Mouse (Mus musculus): ENCODE data around the gene Lamb3.

DNA sequence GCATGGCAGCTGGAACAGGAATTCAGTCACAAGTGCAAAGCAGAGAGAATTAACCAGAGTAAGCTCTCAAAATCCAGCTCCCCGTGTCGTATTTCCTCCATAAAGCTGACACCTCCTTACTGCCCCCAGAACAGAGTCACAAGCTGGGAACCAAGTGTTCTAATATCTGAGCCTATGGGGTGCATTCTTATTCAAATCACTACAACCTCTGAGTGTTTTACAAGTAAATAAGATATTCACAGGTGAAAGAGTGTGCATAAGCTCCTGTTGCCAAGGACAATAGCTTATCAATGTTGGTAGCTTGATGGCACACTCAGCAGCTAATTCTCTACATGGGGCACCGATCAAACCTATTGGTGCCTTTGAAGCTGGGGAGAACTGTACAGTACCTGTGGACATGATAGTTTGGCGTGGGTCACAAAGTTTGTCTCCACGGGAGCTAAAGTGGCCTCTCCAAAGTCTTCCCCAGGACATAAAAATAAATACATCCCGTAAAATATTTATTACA is 166.5 kb downstream of the Lamb3 start:
- TF ChIP-seq CTCF (IDR thresholded peaks at IDR 0.05; ENCODE audit: control insufficient read depth, insufficient read depth, low read length) = no peak
- TF ChIP-seq POLR2A (IDR thresholded peaks at IDR 0.05; ENCODE audit: borderline replicate concordance, control insufficient read depth, low read depth, low read length) = no peak
